Mouse (Mus musculus): ENCODE measurements at regions not wholly inside any gene's neighbourhood (a gene's known extent, or its start where the extent isn't known, plus 50 kb on each side); places are given as distances from the start of the nearest gene placed in this dataset.

DNA sequence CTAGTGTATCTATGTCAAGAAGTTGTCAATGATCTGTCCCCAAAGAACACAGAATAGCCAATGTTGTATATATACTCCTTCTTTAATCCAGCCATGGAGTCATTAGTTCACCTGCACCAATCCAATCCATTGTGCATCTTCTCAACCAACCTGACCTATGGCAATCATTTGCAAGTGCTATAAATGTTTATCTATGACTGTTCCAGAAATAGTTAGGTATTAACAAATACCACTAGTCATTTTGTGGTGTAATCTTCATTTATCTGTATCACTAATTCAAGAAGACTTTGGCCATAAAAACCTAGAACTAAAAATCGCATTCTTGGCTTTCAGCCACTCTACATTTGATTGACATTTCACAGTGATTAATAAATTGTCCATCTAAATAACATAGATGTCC is 430.6 kb upstream of the Ubash3b start:
- no peak for DNase-seq (ENCODE audit: low spot score)

DNA sequence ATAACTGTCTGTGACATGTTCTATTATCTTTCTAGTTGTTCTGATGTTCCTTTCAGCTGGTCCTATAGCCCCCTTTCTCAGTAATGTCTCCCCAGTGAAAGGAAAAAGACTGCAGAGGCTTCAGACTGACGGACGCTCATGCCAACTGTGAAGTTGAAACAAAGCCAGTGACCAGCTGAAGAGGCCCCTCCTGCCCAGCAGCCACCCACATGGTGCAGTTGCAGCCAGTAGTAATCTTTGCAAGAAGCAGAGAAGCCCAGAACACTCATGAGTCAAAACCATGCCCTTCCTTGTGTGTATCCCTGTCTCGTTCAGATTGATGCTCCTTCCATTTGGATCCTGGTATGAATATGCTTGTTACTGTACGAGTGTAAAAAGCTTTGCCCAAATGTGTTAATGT is 428.7 kb upstream of the Ubash3b start:
- DNase-seq (ENCODE audit: low spot score): no peak

DNA sequence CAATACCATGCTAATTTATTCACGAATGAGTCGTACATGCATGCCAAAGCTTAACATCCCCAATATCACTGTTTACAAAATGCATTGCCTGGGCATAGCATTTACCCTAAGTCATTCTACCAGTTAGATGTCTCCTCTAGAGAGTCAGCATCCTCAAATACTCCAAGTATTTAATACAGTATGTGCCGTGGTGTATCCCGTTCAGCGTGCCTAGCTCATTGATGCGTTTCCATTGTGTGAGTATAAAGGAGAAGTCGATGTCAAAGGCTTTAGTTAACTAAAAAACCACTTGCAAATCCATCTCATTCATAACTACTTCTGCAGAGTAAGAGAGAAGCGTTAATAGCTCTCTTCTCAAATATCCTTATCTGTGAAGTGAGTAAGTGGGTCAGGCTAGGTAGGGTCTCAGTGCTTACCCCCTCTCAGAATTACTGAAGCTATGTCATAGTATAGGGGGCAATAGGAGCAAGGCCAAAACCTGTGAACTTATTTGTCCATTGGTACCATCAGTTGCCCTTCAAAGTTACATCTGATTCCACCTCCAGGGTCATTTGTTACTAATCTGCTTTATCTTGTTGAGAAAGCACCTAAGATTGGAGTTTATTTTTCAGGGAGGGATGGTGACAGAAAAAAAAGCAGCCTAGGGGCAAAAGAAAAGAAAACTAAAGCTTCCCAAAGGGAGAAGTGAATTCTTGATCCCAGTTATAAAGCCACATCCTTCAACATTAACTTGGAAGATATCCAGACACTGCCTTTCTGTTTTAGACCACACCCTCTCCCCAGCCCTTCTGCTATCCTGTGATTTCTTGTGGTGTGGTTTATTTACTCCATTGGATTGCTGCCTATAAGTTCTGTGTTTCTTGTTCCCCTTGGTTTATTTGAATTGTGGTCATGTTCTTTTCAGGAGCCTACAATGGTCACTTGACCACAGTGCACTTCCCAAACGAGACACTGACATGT is 427.2 kb upstream of the Ubash3b start:
- DNase-seq (ENCODE audit: low spot score): no peak

DNA sequence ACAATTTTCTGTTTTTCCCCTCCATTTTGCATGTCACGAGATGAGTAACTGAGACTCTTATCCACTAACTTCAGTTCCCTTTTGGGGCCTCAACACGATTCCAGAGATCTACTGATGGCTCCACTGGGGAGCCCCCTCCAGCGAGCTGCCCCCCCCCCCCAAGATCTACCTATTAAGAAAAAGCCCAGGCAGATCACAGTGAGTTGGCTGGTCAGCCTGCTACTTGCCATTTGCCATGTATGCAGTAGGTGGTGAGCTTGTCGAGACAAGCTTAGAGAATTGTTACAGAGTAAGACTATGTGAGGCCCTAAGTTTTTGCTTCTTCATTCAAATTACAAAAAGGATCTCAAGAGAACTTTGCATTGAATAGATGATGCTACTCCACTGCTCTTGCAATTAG is 426.3 kb upstream of the Ubash3b start:
- no peak for DNase-seq (ENCODE audit: low spot score)

DNA sequence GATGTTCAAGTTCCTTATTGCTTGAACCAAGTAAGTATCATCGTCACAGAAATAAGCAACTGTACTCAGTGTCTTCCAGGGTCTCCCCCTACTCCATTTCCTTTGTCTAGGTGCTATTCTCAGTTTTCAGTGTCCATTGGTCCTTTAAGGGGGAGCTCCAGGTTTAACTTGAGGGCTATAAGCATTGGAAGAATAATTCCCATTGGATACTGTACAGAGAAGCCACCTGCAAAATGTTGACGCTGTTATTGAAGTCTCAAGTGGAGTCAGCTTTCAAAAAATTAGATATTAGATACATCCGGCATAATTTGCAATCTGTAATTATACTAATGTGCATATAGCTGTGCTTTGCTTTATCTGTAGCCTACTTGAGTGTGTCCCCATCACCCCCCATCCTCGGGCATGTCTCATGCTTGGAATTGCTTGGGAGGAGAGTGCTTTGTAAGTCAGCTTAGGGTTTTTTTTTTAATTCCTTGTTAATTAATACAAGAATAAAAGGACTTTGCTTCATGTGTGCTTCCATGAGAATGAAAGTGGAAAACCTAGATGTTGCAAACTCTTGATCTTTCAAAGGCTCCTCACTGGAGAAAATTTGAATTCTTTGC is 425.6 kb upstream of the Ubash3b start:
- no peak for DNase-seq (ENCODE audit: low spot score)

DNA sequence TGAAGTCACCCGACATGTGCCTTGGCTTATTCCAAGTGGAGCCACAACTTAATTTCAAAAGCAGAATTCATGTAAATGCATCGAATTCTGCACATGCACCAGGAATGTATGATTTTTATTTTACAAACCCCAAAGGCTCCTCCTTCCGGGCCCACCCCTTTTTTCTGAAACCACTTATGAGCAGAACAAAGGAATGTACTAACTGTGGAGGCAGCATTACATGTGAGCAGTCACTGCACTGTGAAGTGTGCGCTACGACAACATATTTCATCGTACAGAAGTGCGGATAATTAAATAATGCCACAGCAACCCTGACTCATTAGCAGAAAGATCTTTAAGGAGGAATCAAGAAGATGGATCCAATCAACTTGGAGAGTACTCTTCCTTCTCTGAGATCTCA is 424.8 kb upstream of the Ubash3b start:
- DNase-seq (ENCODE audit: low spot score): no peak

DNA sequence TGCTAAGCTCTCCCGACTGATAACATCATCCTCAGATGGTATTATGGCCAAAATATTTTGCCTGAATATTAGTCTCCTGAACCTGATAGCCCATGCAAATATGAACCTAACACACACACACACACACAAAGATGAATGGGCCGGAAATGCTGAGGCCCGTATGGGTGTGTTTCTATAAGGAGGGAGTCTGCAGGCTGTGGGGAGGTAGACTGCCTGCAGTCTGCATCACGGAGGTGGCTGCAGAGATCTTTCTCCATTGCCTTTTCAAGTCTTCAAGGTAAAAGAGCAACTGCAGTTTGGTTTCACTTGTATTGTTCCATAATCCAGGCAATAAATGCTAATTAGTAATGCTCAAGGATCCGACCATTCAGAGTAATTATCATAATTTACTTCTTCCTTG is 424.3 kb upstream of the Ubash3b start:
- no peak for DNase-seq (ENCODE audit: low spot score)

DNA sequence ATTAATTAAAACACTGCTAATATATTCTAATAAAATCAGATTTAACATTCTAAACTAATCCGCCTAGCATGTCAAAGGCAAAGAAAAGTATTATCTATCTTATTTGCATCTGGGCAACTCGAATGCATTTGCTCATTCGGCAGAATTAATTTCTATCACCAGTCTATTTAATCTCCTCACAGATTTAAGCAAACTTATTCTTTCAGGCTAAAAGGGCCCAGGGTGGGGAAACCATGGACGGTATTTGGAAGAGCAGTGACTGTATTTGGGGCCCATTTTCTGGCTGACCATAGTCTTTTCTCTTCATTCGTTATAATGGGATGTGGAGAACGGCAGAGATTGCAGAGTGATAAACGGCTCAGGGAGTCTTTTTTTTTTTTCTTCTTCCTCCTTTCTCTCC is 423.5 kb upstream of the Ubash3b start:
- DNase-seq (ENCODE audit: low spot score): no peak

DNA sequence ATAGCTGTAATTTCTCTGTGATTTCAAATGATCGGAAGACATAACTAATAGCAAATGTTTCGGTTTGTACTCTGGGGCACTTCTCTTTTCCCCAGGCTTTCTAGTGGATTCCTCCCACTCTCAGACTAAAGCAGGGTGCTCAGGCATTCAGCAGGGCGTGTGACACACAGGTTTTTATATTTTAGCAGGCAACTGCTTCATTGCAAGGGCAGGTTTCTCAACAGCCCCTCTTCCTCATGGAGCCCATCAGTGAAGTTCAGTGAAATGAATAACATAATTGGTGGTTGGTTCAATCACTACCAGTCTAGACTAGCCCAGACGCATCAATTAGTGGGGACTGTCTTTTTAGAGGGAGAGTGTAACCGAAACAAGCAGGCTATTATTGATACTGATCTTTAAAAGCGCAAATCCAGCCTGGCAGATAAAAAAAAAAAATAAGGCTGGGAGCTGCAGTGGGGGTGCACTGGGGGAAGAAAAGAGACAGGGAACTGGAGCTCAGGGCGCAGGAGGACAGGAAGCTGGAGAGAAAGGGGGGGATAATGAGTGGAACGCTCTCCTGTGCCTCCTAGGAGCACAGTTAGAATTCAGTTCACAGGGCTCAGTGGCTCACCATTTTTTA is 422.3 kb upstream of the Ubash3b start:
- no peak for DNase-seq (ENCODE audit: low spot score)

DNA sequence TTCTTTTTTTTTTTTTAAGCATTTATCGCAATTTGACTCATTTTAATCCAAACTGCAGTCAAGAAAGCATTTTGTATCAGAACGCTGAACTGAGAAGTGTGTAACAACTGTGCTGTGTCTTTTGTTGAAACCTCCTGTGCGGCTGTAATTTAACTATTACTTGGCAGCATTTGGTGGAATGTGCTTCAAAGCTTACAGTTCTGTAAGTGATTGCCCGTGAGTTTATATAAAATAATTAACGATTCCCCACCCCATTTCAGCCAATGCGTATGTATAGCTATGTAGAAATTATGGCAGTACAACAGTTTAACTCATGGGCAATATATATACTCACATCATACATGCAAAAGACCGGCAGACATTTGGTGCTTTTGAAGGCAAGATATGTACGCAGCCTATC is 421.8 kb upstream of the Ubash3b start:
- no peak for DNase-seq (ENCODE audit: low spot score)

DNA sequence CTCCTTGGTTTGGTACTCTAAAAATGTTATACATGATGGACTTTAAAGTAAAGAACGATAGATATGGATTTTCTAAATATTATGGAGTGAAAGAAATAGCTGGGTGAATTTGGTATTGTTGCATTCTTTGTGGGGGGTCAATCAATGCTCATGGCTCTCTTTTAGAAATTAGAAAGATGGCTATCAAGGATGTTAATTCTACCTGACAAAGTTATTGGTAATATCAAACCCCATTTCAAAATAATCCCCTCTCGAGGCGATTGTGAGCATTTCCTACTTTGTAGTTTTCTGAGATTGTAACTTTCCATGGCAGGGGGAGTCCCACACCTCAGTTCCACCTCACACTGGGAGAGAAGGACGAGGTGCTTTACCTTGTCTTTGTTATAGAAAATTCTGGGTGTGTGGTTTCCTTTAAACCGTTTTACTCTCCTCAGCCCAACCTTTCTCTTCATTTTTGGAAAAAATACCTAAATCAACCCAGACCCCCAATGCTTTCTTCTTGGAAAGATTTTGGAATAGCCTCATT is 421.3 kb upstream of the Ubash3b start:
- DNase-seq (ENCODE audit: low spot score): no peak

DNA sequence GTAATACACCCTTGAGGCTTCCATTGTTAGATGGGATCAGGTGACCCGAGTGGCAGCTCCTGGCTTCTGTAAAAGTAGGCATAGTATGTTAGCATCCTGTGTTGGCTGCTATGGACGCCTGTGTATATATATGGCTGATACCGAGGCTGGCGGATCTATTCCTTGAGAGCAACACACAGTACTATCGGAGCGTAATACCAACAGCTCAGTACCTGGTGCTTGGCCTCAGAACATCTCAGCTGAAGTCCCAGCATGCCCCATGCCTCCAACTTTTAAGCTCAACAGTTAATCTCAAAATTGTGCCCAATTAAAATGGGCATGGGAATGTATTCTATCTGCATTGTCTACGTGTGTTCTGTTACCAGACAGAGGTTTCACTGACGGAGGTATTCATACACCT is 420.7 kb upstream of the Ubash3b start:
- DNase-seq (ENCODE audit: low spot score): no peak

DNA sequence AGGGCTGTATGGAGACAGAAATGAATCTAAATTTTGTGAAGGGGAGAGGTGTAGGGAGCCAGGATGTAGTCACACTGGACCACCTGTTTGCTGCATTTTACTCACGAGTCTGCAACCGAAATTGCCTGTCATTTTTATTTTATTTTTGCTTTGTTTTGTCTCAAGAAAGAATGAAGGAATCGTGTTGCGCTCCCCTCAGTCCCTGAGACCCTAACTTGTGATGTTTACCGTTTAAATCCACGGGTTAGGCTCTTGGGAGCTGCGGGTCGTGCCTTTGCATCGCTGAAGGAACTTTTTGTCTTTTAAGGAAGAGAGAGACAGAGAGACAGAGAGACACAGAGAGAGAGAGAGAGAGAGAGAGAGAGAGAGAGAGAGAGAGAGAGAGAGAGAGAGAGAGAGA is 420.2 kb upstream of the Ubash3b start:
- no peak for DNase-seq (ENCODE audit: low spot score)

DNA sequence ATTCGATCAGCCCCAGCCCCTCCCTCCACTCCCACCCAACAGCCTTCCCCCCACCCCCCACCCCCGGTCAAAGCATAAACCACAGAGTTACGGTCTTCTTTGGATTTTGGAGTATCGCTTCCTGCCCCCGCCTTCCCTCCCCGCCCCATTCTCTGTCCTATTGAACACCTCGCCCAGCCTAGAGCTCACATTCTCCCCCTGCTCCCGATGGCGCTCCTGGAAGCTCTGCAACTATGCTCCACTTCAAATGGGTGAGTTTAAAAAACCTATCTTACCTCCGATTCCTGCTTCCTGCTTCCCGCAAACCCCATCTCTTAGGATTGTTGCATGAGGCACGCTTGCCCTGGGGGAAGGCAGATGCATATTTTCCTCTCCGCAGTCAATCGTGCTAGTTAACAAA is 419.7 kb upstream of the Ubash3b start:
- DNase-seq (ENCODE audit: low spot score): no peak

DNA sequence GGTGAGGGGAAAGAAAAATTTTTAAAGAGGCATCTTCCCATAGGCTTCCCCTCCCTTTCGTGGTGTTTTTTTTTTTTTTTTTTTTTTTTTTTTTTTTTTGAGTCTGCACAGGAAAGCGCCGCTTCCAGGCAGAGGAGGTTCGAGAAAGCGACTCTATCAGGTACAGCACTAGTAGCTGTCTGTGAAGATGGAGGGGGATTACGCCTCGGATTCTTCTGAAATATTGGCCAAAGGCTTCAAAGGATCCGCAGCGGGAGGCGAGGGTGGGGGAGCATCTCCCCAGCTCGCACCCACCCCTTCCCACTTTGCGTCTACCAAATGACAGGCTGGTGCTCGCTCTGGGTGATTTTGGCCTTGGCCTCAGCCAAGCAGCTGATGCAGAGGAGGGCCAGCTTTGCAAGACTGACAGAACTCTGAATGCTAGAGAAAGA is 419.1 kb upstream of the Ubash3b start:
- DNase-seq (ENCODE audit: low spot score): no peak

DNA sequence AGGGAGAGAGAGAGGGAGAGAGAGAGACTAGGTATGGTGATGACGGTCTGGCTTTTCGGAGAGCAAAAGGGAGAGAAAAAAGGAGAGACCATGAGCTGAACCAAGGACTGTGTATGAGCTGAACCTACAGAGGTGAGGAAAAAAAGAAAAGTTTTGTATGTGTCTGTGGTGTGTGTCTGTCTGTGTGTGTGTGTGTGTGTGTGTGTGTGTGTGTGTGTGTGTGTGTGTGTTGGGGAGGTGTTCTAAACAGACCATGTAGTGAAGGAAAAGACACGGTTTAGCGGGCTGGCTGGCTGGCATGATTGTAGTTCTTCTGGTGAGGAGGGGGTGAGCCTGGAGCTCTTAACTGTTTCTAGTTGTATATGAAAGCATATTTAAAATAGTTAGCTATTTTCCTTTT is 418.6 kb upstream of the Ubash3b start:
- DNase-seq (ENCODE audit: low spot score): no peak

DNA sequence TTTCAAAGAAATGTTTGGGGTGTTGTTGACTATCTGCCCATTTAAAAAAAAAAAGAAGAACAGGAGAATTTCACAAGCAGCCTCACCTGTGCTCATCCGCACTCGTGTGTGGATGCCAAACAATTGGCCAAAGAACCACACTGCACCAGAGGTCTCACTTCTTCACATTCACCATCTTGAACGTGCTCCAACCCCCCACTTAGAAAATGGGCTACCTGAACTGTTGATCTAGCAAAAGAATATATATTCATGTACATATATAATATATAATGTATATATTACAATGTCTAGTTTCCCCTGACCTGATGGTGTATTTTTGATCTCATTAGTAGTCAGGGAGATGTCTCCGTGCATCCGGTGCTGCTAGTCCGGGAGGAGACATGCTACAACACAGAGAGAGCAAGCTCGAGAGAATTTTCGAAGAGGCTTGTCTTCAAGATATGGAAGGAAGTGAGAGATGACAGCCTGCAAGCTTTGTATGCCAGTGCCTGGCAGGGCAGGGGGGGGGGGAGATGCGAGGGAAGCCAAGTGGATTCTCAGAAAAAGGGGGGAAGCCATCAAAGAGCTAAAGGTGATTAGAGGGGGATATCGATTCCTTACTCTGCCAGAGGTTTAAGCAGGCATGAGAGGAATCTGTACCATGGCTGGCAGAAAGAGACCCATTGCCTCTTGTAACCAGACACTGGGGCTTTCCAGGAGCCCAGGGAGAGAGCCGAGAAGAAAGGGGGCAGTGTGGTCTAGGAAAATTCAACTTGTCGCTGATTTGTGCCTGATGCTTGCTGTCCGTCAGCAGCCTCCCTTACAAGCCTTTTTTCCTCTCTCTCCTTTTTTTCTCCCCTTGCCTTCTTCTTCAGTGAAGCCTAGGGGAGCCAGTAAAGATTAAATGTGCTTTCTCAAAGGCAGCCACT is 417.9 kb upstream of the Ubash3b start:
- DNase-seq (ENCODE audit: low spot score): no peak

DNA sequence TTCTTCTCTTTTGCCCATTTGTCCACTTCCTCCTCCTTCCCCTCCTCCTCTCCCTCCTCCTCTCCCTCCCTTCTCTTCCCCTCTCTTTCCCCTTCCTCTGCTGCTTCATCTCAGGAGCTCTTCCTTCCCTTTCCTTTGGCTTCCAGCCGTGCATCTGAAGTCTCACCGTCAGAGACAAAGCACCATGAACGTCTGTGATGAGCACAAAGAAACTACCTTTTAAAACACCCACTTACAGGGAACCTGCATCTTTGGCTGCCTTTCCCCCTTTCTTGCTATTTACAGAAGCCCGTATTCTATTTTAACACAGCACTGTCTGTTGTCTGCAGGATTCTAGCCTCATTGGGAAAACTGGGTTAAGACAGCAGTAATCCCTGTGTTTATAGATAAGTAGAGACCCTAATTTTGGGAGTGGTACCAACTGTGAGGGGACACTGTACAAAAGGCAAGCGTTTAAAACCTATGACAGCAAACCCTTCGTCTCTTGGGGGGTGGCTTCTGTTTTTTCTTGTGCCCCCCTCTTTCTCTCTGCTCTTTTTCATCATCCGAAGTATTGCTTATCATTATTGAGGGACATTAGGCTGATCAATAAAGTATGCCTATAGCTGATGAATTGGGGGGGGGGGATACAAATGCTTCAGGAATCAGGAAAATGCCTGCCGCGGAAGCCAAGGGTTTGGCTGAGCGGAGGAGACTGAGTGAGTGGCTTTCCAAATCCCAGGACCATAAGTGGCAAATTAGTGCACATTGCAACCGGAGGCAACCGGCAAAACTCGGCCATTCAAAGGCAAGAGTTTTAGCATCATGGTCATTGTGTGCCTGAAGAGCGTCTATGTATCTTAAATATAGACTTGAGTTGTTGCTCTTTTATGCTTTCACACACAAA is 417.0 kb upstream of the Ubash3b start:
- DNase-seq (ENCODE audit: low spot score): no peak

DNA sequence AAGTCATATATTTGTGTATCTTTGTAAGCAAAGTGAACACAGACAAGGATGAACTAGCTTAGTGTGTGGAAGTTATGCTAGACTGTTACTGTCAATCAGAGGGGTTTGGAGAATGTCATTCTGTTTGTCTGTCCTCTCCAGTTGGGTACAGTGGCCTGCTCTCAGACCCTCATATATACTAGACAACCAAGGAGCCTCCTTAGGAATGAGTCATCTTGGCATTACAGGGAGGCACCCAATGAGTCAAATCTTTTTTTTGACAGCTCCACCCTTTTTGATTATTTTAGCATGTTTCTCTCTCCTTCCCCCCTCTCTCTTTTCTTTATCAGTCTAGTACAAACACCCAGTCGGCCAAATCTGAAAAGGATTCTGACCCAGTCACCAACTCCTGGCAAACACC is 416.3 kb upstream of the Ubash3b start:
- DNase-seq (ENCODE audit: low spot score): no peak

DNA sequence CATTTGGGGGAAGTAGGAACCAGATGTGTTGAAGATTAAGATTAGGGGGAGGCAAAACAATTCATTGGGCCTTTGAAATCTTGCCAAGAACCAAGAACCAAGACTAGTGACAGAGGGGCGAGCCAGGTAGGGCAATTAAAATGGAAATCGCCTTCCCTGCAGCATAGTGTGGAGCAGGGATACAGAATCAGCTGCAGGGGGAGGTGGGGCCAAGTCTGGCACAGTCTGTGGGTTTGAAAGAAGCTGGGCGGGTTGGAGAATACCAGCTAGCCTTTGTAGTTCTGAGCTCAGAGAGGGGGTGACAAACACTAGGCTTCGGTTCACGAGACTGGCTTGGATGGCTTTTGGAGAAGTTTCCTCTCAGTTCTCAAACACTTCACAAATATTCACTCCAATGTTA is 414.3 kb upstream of the Ubash3b start:
- no peak for DNase-seq (ENCODE audit: low spot score)

DNA sequence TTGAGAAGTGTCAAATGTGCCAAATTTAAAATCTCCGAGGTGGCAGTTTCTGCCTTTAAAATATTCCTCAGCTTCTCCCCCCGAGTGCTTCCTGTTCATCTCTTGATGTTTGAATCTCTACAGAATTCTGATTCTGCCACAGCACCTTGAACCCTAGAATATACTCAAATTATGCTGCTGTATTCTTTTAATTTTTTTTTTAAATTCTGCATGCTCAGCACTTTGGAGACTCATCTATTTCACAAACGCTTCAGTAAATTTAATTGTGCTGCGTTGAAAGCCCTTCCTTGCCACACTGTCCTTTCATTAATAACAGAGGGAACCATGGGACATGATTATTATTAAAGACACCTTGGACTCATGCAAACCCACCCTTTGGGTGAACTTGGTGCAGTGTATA is 408.8 kb upstream of the Ubash3b start:
- no peak for DNase-seq (ENCODE audit: low spot score)

Data from T-cell, adult 2 months (primary cell).